Mouse (Mus musculus) lung, postnatal 0 days (tissue): ENCODE measurements around the gene Yars. TPM values are rescaled to one million over a fixed set of nuclear protein-coding genes. Genes with fewer than 3 reads are reported as not detected.
"Not testable (repeated sequence)": the region's sequence is repeated elsewhere in the genome, so short reads cannot be mapped to it uniquely, and the experiment has no call there.

ENCODE experiments used
- ATAC-seq: fragments of 200-750 bp; cut with Nextera tagmentation; 2 replicates; pipeline ENCODE4 v1.8.0; 2017; ENCODE audit warnings: moderate library complexity
- DNase-seq: peaks from one replicate; pipeline ENCODE4 v3.0.0-alpha.2; 2016; ENCODE audit warnings: low spot score
- H3K27ac ChIP-seq: fragments of 300-500 bp; sonication (generic); 2 replicates; pipeline ENCODE4 v1.5.1; 2014; ENCODE audit warnings: antibody characterized with exemption, mild to moderate bottlenecking, low read length, mixed read lengths
- H3K27me3 ChIP-seq: fragments of 300-500 bp; sonication (generic); replicated peaks from 2 replicates; pipeline ENCODE4 v1.6.1; 2014; ENCODE audit warnings: low read length, mixed read lengths; ENCODE audit not compliant: insufficient read depth
- H3K36me3 ChIP-seq: fragments of 300-500 bp; sonication (generic); 2 replicates; pipeline ENCODE4 v1.6.1; 2014; ENCODE audit warnings: low read length, mixed read lengths; ENCODE audit not compliant: insufficient read depth
- H3K4me1 ChIP-seq: fragments of 300-500 bp; sonication (generic); 2 replicates; pipeline ENCODE4 v1.6.1; 2014; ENCODE audit warnings: antibody characterized with exemption, low read depth, low read length, mixed read lengths; ENCODE audit not compliant: insufficient read depth
- H3K4me2 ChIP-seq: fragments of 300-500 bp; sonication (generic); replicated peaks from 2 replicates; pipeline ENCODE4 v1.6.1; 2014; ENCODE audit warnings: low read depth, mild to moderate bottlenecking, low read length, moderate library complexity, mixed read lengths
- H3K4me3 ChIP-seq: fragments of 300-500 bp; sonication (generic); 2 replicates; pipeline ENCODE4 v1.5.1; 2014; ENCODE audit warnings: low read depth, low read length
- H3K9ac ChIP-seq: fragments of 300-500 bp; sonication (generic); replicated peaks from 2 replicates; pipeline ENCODE4 v1.6.1; 2014; ENCODE audit warnings: low read depth, mild to moderate bottlenecking
- H3K9me3 ChIP-seq: fragments of 300-500 bp; sonication (generic); 2 replicates; pipeline ENCODE4 v1.6.1; 2016; ENCODE audit warnings: low read length, mixed read lengths
- CTCF ChIP-seq: IDR thresholded peaks from 2 replicates; pipeline ENCODE4 v1.5.1; 2016; ENCODE audit warnings: antibody characterized with exemption, mild to moderate bottlenecking
- EP300 ChIP-seq: IDR thresholded peaks from 2 replicates; pipeline ENCODE4 v1.6.1; 2016; ENCODE audit warnings: antibody characterized with exemption, mild to moderate bottlenecking, control low read depth
- WGBS: fragments of 180-500 bp; shearing (Covaris S2); extraction: QIAGEN DNeasy Blood & Tissue Kit; methylation state at CpG from one replicate; pipeline ENCODE4 v1.1.7; 2014; 5-methylcytosine and 5-hydroxymethylcytosine counted together
- polyA plus RNA-seq: library from polyadenylated mRNA; unstranded; fragments of >200 nt; fragmentation: Nextera tagmentation; extraction: Ambion mirVana; gene quantifications from 2 replicates; pipeline ENCODE4 v1.2.1, GENCODE M21; 2015

The Yars gene
- polyA plus RNA-seq, 1 experiment from 2014 or later: 26.4 TPM

- H3K9ac ChIP-seq: no peak overlapping the region
- 89% methylated on average over 10 of the region's 10 CpGs for WGBS
- no peaks in the 10 kb centered on the region for H3K4me1 ChIP-seq
- no peaks in the 10 kb centered on the region for H3K9me3 ChIP-seq
- no peak for TF ChIP-seq CTCF
- no peak for TF ChIP-seq EP300
- H3K4me3 ChIP-seq: no peak overlapping the region
- peak; percentile 14 for DNase-seq
- H3K27ac ChIP-seq: no peak overlapping the region
- no peaks in the 10 kb centered on the region for H3K27me3 ChIP-seq
- peak; percentile 35; the same call in 1 of the 2 replicates for ATAC-seq
- H3K4me2 ChIP-seq: no peak overlapping the region
- H3K36me3 ChIP-seq: peaks cover 20% of the 10 kb centered on the region
Measured at GRCm38 (mm10) chr4:129204655-129205054, 15.1 kb downstream of the Yars start.

GRCm38 (mm10) chr4:129206792-129207191 is 17.2 kb downstream of the Yars start:
- no peak for DNase-seq
- no peaks in the 10 kb centered on the region for H3K4me1 ChIP-seq
- H3K36me3 ChIP-seq: peaks cover 32% of the 10 kb centered on the region
- TF ChIP-seq CTCF: no peak
- TF ChIP-seq EP300: no peak
- no peaks in the 10 kb centered on the region for H3K9me3 ChIP-seq
- WGBS: 45% methylated on average over 8 of the region's 8 CpGs
- no peak overlapping the region for H3K4me2 ChIP-seq
- H3K9ac ChIP-seq: no peak overlapping the region
- no peaks in the 10 kb centered on the region for H3K27me3 ChIP-seq
- H3K27ac ChIP-seq: no peak overlapping the region
- H3K4me3 ChIP-seq: no peak overlapping the region
- ATAC-seq: no peak

- H3K27ac ChIP-seq: no peak overlapping the region
- TF ChIP-seq CTCF (peak; percentile 73), EP300 (no peak)
- peaks cover 34% of the 10 kb centered on the region for H3K36me3 ChIP-seq
- H3K4me3 ChIP-seq: no peak overlapping the region
- H3K9ac ChIP-seq: no peak overlapping the region
- no peaks in the 10 kb centered on the region for H3K4me1 ChIP-seq
- H3K4me2 ChIP-seq: no peak overlapping the region
- 0 out of 2 replicates have a peak, but pooled peaks have one; percentile 18 for ATAC-seq
- H3K9me3 ChIP-seq: no peaks in the 10 kb centered on the region
- 40% methylated on average over 7 of the region's 7 CpGs for WGBS
- DNase-seq: peak; percentile 78
- H3K27me3 ChIP-seq: no peaks in the 10 kb centered on the region
Measured at GRCm38 (mm10) chr4:129209504-129209903, 19.9 kb downstream of the Yars start.

- Histone ChIP-seq H3K4me3 (no peak overlapping the region), H3K27ac (no peak overlapping the region), H3K27me3 (no peaks in the 10 kb centered on the region), H3K4me1 (no peaks in the 10 kb centered on the region), H3K36me3 (peaks cover 41% of the 10 kb centered on the region), H3K9ac (no peak overlapping the region), H3K4me2 (no peak overlapping the region), H3K9me3 (no peaks in the 10 kb centered on the region)
- TF ChIP-seq CTCF: no peak
- no peak for TF ChIP-seq EP300
- no peak for DNase-seq
- WGBS: 71% methylated on average over 4 of the region's 4 CpGs
- ATAC-seq: no peak; the same call in 1 of the 2 replicates
Measured at GRCm38 (mm10) chr4:129211461-129211860, 21.9 kb downstream of the Yars start.

- H3K4me3 ChIP-seq, H3K27ac ChIP-seq, H3K9me3 ChIP-seq, DNase-seq, H3K27me3 ChIP-seq, H3K9ac ChIP-seq, H3K4me1 ChIP-seq, H3K4me2 ChIP-seq, ATAC-seq: not testable (repeated sequence)
- 66% methylated on average over 3 of the region's 3 CpGs for WGBS
- peak; percentile 58 for TF ChIP-seq CTCF
- peaks cover 43% of the 10 kb centered on the region for H3K36me3 ChIP-seq
Measured at GRCm38 (mm10) chr4:129212486-129212885, 22.9 kb downstream of the Yars start.

- no peak overlapping the region for H3K27ac ChIP-seq
- H3K4me2 ChIP-seq: no peak overlapping the region
- 82% methylated on average over 7 of the region's 7 CpGs for WGBS
- DNase-seq (no peak), ATAC-seq (no peak)
- H3K4me3 ChIP-seq: no peak overlapping the region
- peaks cover 39% of the 10 kb centered on the region for H3K36me3 ChIP-seq
- H3K9me3 ChIP-seq: no peaks in the 10 kb centered on the region
- no peaks in the 10 kb centered on the region for H3K4me1 ChIP-seq
- no peak overlapping the region for H3K9ac ChIP-seq
- no peak for TF ChIP-seq EP300
- TF ChIP-seq CTCF: no peak
- no peaks in the 10 kb centered on the region for H3K27me3 ChIP-seq
Measured at GRCm38 (mm10) chr4:129218569-129219175, 29.1 kb downstream of the Yars start.
